Mouse (Mus musculus) limb, embryonic 12.5 days (tissue): Measurements from ENCODE around the gene Il15ra. TPM values are rescaled to one million over a fixed set of nuclear protein-coding genes. Genes with fewer than 3 reads are reported as not detected.
A peak's percentile ranks its signal among the peaks of the same experiment; 100 is the strongest.
"Not testable (repeated sequence)": the region's sequence is repeated elsewhere in the genome, so short reads cannot be mapped to it uniquely, and the experiment has no call there.

ENCODE experiments used
- ATAC-seq: fragments of 200-750 bp; cut with Nextera tagmentation; 2 replicates; pipeline ENCODE4 v1.8.0; 2017; ENCODE audit warnings: low read depth, moderate TSS enrichment; ENCODE audit not compliant: insufficient number of reproducible peaks, insufficient read depth, low FRiP score, low TSS enrichment
- H3K27ac ChIP-seq: fragments of 300-500 bp; sonication (generic); 2 replicates; pipeline ENCODE4 v1.5.1; 2016; ENCODE audit warnings: mild to moderate bottlenecking, moderate library complexity
- H3K27me3 ChIP-seq: fragments of 300-500 bp; sonication (generic); 2 replicates; pipeline ENCODE4 v1.6.1; 2016; ENCODE audit warnings: mild to moderate bottlenecking, moderate library complexity
- H3K36me3 ChIP-seq: fragments of 300-500 bp; sonication (generic); 2 replicates; pipeline ENCODE4 v1.6.1; 2016; ENCODE audit warnings: mild to moderate bottlenecking, moderate library complexity
- H3K4me1 ChIP-seq: fragments of 300-500 bp; sonication (generic); replicated peaks from 2 replicates; pipeline ENCODE4 v1.6.1; 2016
- H3K4me2 ChIP-seq: fragments of 300-500 bp; sonication (generic); 2 replicates; pipeline ENCODE4 v1.6.1; 2016; ENCODE audit warnings: mild to moderate bottlenecking, moderate library complexity
- H3K4me3 ChIP-seq: fragments of 300-500 bp; sonication (generic); replicated peaks from 2 replicates; pipeline ENCODE4 v1.5.1; 2016; ENCODE audit warnings: mild to moderate bottlenecking
- H3K9ac ChIP-seq: fragments of 300-500 bp; sonication (generic); replicated peaks from 2 replicates; pipeline ENCODE4 v1.6.1; 2016; ENCODE audit warnings: mild to moderate bottlenecking, moderate library complexity
- H3K9me3 ChIP-seq: fragments of 300-500 bp; sonication (generic); 2 replicates; pipeline ENCODE4 v1.6.1; 2016; ENCODE audit warnings: mild to moderate bottlenecking, moderate library complexity
- WGBS: fragments of 180-500 bp; shearing (Covaris S2); methylation state at CpG from one replicate; pipeline ENCODE4 v1.1.7; 2016; 5-methylcytosine and 5-hydroxymethylcytosine counted together
- polyA plus RNA-seq: library from polyadenylated mRNA; unstranded; fragments of >200 nt; fragmentation: Nextera tagmentation; extraction: Ambion mirVana; gene quantifications from 2 replicates; pipeline ENCODE4 v1.2.1, GENCODE M21; 2016

The Il15ra gene
- polyA plus RNA-seq, 1 experiment from 2014 or later = 0.88 TPM

DNA sequence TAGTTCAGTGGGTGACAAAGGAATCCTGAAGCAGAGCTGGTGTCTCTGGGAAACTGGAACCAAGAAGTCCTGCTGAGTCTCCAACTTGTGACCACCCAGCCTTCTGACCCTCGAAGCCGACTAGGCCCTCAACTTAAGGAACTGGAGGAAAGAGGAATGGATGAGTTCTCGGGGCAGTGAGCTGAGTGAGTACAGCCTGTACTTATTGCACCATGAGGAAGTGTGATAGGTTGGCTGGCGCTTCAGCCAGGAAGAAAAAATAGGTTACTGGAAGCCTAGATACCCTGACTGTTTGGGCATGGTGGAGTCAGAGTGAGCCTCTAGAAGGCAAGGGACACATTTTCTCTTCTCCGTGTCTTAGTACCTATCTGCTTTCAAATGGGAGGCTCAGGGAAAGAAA, 3.4 kb downstream of the Il15ra start:
- Histone ChIP-seq H3K9ac (no peak overlapping the region), H3K27me3 (peaks cover 48% of the 10 kb centered on the region), H3K9me3 (no peaks in the 10 kb centered on the region), H3K36me3 (no peaks in the 10 kb centered on the region), H3K4me3 (no peak overlapping the region), H3K4me2 (no peak overlapping the region), H3K27ac (no peak overlapping the region), H3K4me1 (peaks cover 6% of the 10 kb centered on the region)
- WGBS = 83% methylated on average over 5 of the region's 5 CpGs
- ATAC-seq = no peak

GRCm38 (mm10) chr2:11710101-11710500, 5.0 kb downstream of the Il15ra start:
- 55% methylated on average over 4 of the region's 4 CpGs for WGBS
- not testable (repeated sequence) for H3K9ac ChIP-seq, ATAC-seq, H3K27ac ChIP-seq, H3K9me3 ChIP-seq, H3K36me3 ChIP-seq, H3K4me3 ChIP-seq, H3K4me1 ChIP-seq, H3K4me2 ChIP-seq
- peaks cover 36% of the 10 kb centered on the region for H3K27me3 ChIP-seq

DNA sequence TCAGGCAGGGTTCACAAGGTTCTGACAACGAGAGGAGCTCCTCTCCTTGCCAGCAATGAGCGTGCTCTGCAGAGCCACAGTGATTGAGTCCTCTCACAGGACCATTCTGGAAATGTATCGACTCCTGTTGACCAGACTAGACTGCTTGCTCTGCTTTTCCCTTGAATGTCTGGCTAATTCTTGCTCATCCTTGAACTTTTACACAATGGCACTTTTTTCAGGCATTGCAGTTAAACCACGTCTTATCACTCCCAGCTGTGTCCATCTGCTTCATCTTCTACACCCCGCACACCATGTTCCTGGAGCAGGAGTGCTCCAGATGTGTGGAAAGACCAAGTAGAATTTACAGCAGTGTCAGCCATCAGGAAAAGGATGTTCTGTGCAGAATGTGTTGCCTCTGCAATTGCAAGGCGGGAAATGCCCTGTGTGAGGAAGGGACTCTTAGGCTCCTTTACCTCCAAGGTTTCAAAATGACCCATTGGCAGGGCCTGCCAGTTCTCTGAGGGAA, 7.4 kb downstream of the Il15ra start:
- Histone ChIP-seq H3K4me1 (no peaks in the 10 kb centered on the region), H3K27ac (no peak overlapping the region), H3K4me2 (no peak overlapping the region), H3K9me3 (no peaks in the 10 kb centered on the region), H3K4me3 (no peak overlapping the region), H3K36me3 (no peaks in the 10 kb centered on the region), H3K9ac (no peak overlapping the region), H3K27me3 (peaks cover 15% of the 10 kb centered on the region; the same call in 1 of the 2 replicates)
- WGBS = 78% methylated on average over 6 of the region's 6 CpGs
- ATAC-seq = no peak

DNA sequence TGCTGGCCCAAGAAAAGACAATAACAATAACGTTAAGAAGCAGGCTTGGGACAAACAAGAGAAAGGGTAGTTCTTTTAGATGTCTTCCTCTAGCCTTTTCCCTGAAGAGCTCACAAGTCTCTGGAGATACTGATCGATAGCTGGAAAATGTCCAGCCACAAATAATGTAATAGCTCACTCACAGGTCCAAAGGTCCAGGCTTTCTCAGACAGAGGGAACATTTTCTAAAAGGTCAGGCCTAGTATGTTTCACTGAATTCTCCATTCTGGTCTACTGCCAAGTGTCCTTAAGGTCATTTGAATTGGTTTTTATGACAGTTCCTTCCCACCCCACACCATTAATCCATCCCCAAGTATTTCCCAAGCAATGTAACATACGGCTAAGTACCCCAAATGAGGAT, 7.9 kb downstream of the Il15ra start:
- H3K9me3 ChIP-seq = no peaks in the 10 kb centered on the region
- H3K4me3 ChIP-seq = no peak overlapping the region
- no peak overlapping the region for H3K4me2 ChIP-seq
- H3K36me3 ChIP-seq = no peaks in the 10 kb centered on the region
- H3K27me3 ChIP-seq = peaks cover 11% of the 10 kb centered on the region; the same call in 1 of the 2 replicates
- H3K27ac ChIP-seq = no peak overlapping the region
- no peaks in the 10 kb centered on the region for H3K4me1 ChIP-seq
- ATAC-seq = no peak
- 68% methylated on average over 3 of the region's 3 CpGs for WGBS
- H3K9ac ChIP-seq = no peak overlapping the region

DNA sequence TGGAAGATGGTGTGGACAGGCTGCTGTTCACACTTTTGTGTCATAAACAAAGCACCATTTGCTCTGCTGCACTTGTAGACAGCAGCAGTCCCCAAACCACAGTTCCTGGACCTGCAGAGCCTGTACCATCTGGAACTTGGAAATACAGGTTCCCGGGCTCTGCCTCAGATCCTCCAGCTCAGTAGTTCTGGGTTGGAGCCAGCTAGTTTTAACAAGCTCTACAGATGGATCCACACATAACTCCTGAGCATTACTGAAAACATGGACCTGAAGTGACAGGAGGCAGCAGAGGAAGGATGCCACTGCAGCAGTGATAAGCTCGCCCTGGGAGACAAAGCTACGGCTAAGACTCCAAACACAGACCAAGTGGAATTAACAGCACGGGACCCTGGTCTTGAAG, 9.4 kb downstream of the Il15ra start:
- Histone ChIP-seq H3K4me1 (no peaks in the 10 kb centered on the region), H3K4me3 (no peak overlapping the region), H3K9ac (no peak overlapping the region), H3K27me3 (0 out of 2 replicates have a peak, but pooled peaks cover 3% of the 10 kb centered on the region), H3K4me2 (no peak overlapping the region), H3K9me3 (no peaks in the 10 kb centered on the region), H3K27ac (no peak overlapping the region), H3K36me3 (no peaks in the 10 kb centered on the region)
- 81% methylated on average over 4 of the region's 4 CpGs for WGBS
- no peak for ATAC-seq

DNA sequence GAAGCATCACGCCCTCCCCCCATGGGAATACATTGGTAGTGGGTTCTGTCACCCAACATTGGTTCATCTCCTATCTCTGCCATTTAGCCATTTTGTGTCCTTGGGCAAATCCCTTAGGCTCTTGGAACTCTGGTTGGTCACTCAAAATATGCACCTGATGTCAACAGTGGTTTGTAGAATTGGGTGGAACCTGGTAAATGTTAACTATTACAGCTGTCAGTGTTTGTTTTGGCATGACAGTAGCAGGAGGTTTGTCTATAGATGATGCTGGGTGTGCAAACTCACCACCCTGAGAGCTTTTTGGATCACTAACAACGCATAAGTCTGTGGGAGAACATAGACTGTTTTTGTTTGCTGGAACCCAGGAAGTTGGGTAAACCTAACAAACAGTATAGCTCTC, 13.5 kb downstream of the Il15ra start:
- Histone ChIP-seq H3K4me1 (no peaks in the 10 kb centered on the region), H3K4me2 (no peak overlapping the region), H3K27me3 (no peaks in the 10 kb centered on the region), H3K9me3 (no peaks in the 10 kb centered on the region), H3K4me3 (no peak overlapping the region), H3K36me3 (no peaks in the 10 kb centered on the region), H3K9ac (no peak overlapping the region), H3K27ac (no peak overlapping the region)
- ATAC-seq = no peak
- WGBS = 77% methylated on average over 2 of the region's 2 CpGs

- no peak overlapping the region for H3K4me3 ChIP-seq
- H3K36me3 ChIP-seq = no peaks in the 10 kb centered on the region
- H3K4me1 ChIP-seq = no peaks in the 10 kb centered on the region
- no peak overlapping the region for H3K4me2 ChIP-seq
- no peak overlapping the region for H3K27ac ChIP-seq
- no peak for ATAC-seq
- H3K9ac ChIP-seq = no peak overlapping the region
- H3K27me3 ChIP-seq = no peaks in the 10 kb centered on the region
- no peaks in the 10 kb centered on the region for H3K9me3 ChIP-seq
- 83% methylated on average over 9 of the region's 9 CpGs for WGBS
Measured at GRCm38 (mm10) chr2:11722564-11722963, 17.5 kb downstream of the Il15ra start.

- ATAC-seq = no peak
- Histone ChIP-seq H3K9me3 (no peaks in the 10 kb centered on the region), H3K27me3 (no peaks in the 10 kb centered on the region), H3K4me2 (no peak overlapping the region), H3K4me3 (no peak overlapping the region), H3K4me1 (no peaks in the 10 kb centered on the region), H3K27ac (no peak overlapping the region), H3K36me3 (no peaks in the 10 kb centered on the region), H3K9ac (no peak overlapping the region)
- WGBS = 94% methylated on average over 5 of the region's 5 CpGs
Measured at GRCm38 (mm10) chr2:11727574-11727973, 22.5 kb downstream of the Il15ra start.

DNA sequence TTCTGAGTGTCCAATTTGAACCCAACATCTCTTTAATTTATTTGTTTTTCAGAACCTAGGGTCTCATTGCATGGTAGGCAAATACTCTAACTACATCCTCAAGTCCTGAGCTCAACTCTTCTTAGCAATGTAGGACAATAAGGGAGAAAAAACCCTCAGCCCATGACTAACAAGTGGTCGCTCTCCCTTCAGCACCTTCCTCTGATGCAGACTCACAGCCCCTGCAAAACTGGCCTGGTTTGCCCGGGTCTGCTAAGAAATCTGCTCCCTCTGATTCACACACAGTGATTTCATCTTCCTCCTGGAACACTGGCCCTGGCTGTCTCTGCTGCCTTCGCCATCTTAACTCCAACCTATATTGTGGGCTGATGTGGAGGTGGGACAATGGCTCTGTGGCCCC, 24.0 kb downstream of the Il15ra start:
- Histone ChIP-seq H3K4me2 (no peak overlapping the region), H3K27me3 (no peaks in the 10 kb centered on the region), H3K4me3 (no peak overlapping the region), H3K27ac (no peak overlapping the region), H3K4me1 (no peaks in the 10 kb centered on the region), H3K36me3 (no peaks in the 10 kb centered on the region), H3K9me3 (no peaks in the 10 kb centered on the region), H3K9ac (no peak overlapping the region)
- no peak for ATAC-seq
- 51% methylated on average over 3 of the region's 3 CpGs for WGBS

DNA sequence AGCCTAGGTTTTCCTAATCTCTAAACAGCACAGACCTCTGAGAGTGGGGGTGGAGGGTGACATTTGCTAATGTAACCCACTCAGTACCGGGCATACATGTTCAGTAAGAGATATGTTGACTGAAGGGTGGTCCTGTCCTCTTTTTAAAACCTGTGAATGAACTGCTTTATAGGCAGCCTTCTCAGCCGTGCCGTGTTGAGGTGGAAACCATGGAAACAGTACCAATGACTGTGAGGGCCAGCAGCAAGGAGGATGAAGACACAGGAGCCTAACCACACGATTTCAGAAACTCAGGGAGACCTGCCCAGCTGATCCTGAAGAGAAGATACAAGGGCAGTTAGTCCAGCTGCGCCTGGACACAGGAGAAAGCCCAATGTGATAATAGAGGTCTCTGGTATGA, 27.9 kb downstream of the Il15ra start:
- ATAC-seq = no peak
- 77% methylated on average over 5 of the region's 5 CpGs for WGBS
- H3K4me2 ChIP-seq = no peak overlapping the region
- no peak overlapping the region for H3K27ac ChIP-seq
- H3K9ac ChIP-seq = no peak overlapping the region
- no peaks in the 10 kb centered on the region for H3K36me3 ChIP-seq
- no peak overlapping the region for H3K4me3 ChIP-seq
- no peaks in the 10 kb centered on the region for H3K9me3 ChIP-seq
- H3K4me1 ChIP-seq = no peaks in the 10 kb centered on the region
- H3K27me3 ChIP-seq = no peaks in the 10 kb centered on the region

GRCm38 (mm10) chr2:11735853-11736252, 30.8 kb downstream of the Il15ra start:
- peaks cover 20% of the 10 kb centered on the region for H3K36me3 ChIP-seq
- no peaks in the 10 kb centered on the region for H3K4me1 ChIP-seq
- H3K27ac ChIP-seq = no peak overlapping the region
- no peaks in the 10 kb centered on the region for H3K27me3 ChIP-seq
- 81% methylated on average over 6 of the region's 6 CpGs for WGBS
- no peak for ATAC-seq
- H3K4me2 ChIP-seq = no peak overlapping the region
- H3K9ac ChIP-seq = no peak overlapping the region
- no peaks in the 10 kb centered on the region for H3K9me3 ChIP-seq
- no peak overlapping the region for H3K4me3 ChIP-seq

GRCm38 (mm10) chr2:11738794-11739193, 33.7 kb downstream of the Il15ra start:
- WGBS = 91% methylated on average over 3 of the region's 3 CpGs
- Histone ChIP-seq H3K9me3 (no peaks in the 10 kb centered on the region), H3K9ac (no peak overlapping the region), H3K27me3 (no peaks in the 10 kb centered on the region), H3K27ac (no peak overlapping the region), H3K4me2 (no peak overlapping the region), H3K4me3 (no peak overlapping the region), H3K36me3 (peaks cover 49% of the 10 kb centered on the region), H3K4me1 (no peaks in the 10 kb centered on the region)
- peak; percentile 75; the same call in 1 of the 2 replicates for ATAC-seq
